Mouse (Mus musculus): ENCODE results near the gene Caap1.

- TF ChIP-seq POLR2A (IDR thresholded peaks at IDR 0.05; ENCODE audit: low read depth, low read length), result no peak
- TF ChIP-seq CTCF (conservative IDR thresholded peaks at IDR 0.05; ENCODE audit: insufficient read depth, insufficient read length, low read depth, low read length), result no peak
Measured at GRCm38 (mm10) chr4:94476749-94477399, 79.7 kb downstream of the Caap1 start.
